Mouse (Mus musculus): Measurements from ENCODE around the gene Ganc.

Gene Ganc

DNA sequence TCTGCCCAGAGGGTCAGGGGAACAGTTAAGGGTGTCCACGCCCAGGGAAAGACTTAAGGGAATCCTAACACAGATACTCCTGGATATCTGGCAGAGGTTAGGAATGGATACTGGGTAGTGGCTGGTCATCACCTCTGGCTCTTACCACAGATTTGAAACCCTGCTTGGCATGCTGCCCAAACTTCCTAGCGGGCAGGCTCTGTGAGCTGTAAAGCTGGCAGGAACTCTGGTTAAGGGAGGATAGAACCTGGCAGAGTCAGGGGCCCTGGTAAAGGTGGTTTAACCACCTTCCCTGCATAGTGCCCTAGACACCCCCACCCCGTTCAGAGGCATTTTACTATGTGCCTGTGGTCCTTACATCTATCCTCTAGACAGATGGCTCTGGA is 98.9 kb downstream of the Ganc start:
- DNase-seq = peak; percentile 49 to 56

DNA sequence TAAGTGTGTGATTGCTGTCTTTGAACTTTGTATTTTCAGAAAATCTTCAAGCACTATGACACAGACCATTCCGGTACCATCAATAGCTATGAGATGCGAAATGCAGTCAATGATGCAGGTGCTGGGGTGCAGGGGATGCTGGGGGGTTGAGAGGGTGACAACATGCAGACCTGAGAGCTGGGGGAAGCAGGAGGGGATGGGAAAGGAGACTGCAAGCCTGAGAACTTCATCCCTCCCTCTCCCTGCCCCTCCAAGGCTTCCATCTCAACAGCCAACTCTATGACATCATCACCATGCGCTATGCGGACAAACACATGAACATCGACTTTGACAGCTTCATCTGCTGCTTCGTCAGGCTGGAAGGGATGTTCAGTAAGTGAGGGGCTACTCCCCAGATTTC is 99.4 kb downstream of the Ganc start:
- DNase-seq = no peak

DNA sequence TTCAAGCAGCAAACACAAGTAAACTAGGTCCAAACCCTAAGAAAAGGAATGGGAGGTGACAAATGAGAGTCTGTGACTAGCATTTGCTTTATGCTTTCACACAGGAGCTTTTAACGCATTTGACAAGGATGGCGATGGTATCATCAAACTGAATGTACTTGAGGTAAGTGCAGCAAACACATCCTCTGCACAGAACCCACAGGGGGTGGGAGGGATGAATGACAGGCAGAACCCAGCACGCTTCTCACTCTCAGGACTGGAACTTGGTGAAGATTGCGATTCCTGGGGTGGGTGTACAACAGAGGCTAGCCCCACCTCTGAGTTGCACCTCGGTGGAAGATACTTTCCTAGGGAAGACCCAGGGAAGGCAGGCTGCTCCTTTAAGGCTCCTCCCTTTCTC is 100.3 kb downstream of the Ganc start:
- no peak for DNase-seq

Data from cerebellum, postnatal 10 days (tissue).